Mouse (Mus musculus) cerebellum, postnatal 14 days (tissue): ENCODE results near the gene Dnttip1.

ENCODE experiments used
- DNase-seq, 2 experiments: peaks; one replicate each; pipeline ENCODE4 v3.0.0; 2021; ENCODE audit warnings: mixed read lengths in 2 of 2

Dnttip1 gene

GRCm38 (mm10) chr2:164754800-164755199 lies 9.0 kb downstream of the Dnttip1 start:
- no peak for DNase-seq

GRCm38 (mm10) chr2:164757841-164758240 lies 12.1 kb downstream of the Dnttip1 start:
- no peak for DNase-seq

DNA sequence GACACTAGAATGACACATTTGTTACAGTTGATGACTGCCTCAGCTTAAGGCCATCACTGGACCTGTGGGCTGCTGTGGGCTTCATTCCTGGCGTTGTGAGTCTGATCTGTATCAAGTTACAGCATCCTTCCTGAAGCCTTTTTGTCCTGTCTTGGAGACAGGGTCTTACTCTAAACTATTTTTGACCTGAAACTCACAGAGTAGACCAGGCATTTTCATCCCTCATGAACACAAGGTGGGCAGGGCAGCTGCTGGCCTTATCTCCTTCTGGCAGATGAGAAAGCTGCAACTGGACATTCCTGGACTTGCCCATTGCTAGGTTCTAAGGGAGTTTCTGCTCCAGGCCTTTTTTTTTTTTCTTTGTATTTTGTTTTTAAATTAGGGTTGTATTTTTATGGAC lies 12.9 kb downstream of the Dnttip1 start:
- no peak for DNase-seq

DNA sequence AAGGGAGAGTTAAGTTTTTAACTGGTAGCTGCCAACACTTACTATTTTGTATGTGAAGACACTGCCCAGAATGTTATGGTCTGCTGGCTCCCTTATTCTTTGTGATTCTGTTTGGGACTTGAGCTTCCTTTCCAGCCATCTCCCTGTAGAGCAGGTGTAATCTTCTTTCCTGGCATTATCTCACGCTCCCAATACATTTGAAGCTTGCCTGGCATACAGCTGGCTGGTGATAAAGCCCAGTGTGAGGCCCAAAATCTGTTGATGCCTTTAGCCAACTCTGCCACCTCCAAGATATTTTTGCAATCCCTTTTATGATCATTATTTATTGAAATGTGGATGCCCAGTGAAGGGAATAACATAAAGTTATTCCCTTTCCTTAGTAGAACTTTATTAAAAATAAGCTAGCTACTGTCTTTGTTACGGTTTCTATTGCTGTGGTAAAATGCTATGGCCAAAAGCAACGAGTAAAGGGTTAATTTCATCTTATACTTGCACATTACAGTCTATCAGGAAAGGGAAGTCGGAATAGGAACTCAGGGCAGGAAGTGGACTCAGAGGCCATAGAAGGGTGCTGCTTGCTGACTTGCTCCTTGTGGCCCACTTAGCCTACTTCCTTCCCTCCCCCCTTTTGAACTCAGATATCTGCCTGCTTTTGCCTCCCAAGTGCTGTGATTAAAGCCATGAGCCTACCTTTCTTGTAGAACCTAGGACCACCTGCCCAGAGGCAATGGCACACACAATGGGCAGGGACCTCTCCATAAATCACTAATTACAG lies 14.5 kb downstream of the Dnttip1 start:
- DNase-seq = no peak

DNA sequence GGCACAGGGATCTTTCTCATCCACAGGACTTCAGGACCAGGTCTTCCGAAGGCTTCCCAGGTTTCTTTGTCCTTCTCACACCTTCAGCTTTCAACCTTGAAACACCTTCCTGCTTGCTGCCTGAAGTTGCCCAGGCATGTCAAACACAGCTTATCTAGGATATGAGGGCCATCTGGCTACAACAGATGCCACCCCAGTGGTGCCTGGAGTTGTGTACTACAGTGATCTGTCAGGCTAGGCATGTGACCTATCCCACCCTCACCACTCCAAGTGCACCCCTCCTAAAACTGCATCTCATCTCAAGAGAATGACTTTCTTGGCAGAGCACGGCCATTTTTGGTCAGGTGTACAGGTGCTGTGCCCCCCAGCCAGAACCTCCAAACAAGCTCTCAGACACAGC lies 15.7 kb downstream of the Dnttip1 start:
- peak; percentile 38 to 41 for DNase-seq

GRCm38 (mm10) chr2:164761971-164762370 lies 16.2 kb downstream of the Dnttip1 start:
- no peak for DNase-seq

- DNase-seq = no peak
These were observed 16.8 kb downstream of the Dnttip1 start for GRCm38 (mm10) chr2:164762593-164762992.

GRCm38 (mm10) chr2:164765841-164766240 lies 20.1 kb downstream of the Dnttip1 start:
- no peak for DNase-seq

GRCm38 (mm10) chr2:164767812-164768540 lies 22.2 kb downstream of the Dnttip1 start:
- peak; percentile 73 to 75 for DNase-seq

DNA sequence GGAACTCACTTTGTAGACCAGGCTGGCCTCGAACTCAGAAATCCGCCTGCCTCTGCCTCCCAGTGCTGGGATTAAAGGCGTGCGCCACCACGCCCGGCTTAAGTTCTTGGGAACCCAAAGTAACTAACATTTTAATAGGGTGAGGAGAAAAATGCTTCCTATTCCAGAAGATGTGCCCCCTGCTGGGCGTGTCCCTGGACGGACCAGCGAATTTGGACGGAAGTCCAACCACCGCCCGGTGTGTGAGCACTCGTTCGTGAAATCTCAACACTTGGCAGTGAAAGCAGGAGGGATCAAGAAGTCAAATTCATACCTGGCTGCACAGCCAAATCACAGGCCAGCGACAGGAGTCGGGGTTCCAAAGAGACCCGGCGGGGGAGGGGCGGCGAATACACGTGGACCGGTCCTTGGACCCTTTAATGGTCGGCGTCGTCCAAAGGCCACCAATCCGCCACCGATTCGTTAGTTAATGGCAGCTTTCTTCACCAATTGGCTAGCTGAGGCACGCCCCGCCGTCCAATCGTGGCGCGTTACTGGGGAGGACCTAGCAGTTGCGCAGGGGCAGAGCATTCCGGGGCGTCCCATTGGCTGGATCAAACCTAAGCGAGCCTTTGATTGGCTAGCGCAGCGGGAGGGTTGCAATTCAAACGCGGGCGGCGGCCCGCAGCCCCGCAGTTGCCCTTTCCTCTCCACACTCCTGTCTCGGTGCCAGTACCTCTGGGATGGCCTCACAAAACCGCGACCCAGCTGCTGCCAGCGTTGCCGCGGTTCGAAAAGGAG lies 23.7 kb downstream of the Dnttip1 start, which contains the start of gene Ube2c:
Ube2c (plus strand) TSS at position 641 of the 780 bp plus-strand sequence.
- peak; percentile 99 for DNase-seq

DNA sequence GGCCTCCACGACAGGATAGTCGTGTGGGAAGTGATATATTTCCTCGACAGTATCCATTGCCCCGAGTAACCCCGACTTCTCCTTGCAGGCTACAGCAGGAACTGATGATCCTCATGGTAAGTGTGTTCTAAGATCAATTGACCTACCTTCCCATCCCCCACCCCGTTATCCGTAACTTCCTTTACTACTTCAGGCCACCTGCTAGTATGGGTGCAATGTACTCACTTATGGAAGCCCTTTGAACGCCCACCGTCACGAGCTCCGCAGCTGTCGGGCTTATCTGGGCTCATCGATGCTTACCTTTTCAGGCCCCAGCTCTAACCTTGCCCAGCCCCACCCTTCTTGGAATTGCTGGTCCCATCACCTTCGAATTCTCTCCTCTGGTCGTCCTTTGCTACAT lies 24.5 kb downstream of the Dnttip1 start:
- no peak for DNase-seq

- DNase-seq = no peak
These were observed 25.3 kb downstream of the Dnttip1 start for GRCm38 (mm10) chr2:164771123-164771522.

DNA sequence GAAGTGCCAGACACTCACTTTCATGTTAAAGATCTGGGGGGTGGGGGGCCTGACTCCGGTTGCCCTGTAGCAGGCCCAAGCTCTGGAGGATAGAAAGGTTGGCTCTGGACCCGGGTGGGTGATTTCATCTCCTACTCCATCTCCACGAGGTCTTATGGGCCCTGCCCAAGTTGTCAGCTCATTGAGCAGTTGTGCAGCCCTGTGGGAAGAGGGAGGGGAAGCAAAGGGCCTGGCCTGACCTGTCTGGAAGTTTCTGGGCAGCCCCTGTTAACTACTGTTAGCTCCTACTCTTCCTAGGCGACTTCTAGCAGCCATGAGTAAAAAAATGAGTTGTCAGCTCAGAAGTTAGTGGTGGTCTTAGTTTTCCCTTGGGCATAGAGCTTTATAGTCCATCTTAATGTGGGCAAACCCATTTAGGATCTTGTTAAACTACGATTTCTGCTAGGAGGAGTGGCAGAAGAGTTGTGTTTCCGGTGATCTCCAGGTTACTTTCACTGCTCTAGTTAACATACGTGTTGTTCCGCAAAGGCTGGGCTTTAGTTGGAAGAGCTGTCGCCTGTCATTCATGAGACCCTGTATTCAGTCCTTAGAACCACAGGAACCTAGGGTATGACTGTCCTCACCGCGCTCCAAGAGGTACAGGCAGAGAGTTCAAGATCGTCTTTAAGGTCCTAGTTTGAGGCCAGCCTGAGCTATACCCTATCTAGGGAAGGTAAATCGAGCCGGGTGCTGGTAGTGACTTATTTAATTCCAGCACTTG lies 27.6 kb downstream of the Dnttip1 start:
- no peak for DNase-seq

- no peak for DNase-seq
These were observed 28.2 kb downstream of the Dnttip1 start for GRCm38 (mm10) chr2:164773989-164774364.

GRCm38 (mm10) chr2:164776130-164776529 lies 30.3 kb downstream of the Dnttip1 start:
- no peak for DNase-seq

GRCm38 (mm10) chr2:164776801-164777200 lies 31.0 kb downstream of the Dnttip1 start:
- no peak for DNase-seq

GRCm38 (mm10) chr2:164777246-164778014 lies 31.6 kb downstream of the Dnttip1 start:
- DNase-seq = no peak

DNA sequence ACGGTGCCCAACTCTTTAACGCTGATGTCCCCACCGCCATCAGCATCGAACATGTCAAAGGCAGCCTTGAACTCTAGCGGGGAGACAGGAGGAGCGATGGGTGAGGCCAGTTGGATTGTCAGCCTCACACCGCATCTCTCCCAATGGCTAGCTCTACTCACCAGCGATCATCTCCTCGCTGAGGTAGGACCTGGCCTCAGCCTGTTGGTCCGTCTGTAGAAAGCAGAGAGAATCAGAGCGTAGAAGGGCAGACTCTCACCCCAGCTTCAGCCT lies 32.2 kb downstream of the Dnttip1 start:
- no peak for DNase-seq

DNA sequence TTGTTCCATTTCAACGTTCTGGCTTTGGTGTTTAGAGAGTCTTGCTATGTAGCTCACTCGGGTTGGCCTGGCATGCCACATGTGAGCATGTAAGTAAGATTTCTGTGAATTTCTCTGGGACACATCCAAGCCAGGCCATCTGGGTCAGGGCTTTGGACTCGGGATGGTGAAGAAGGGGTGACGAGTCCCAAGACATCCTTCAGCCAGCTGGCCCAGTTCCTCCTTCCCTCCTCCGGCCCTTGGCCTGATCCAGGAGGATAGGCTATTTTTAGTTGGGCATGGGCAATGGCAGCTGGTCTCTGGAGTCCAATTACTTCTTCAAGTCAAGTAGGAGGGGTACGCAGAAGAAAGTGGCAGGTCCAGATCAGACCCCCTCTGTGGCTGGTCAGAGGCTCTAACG lies 33.0 kb downstream of the Dnttip1 start:
- DNase-seq = peak; percentile 55 to 65

DNA sequence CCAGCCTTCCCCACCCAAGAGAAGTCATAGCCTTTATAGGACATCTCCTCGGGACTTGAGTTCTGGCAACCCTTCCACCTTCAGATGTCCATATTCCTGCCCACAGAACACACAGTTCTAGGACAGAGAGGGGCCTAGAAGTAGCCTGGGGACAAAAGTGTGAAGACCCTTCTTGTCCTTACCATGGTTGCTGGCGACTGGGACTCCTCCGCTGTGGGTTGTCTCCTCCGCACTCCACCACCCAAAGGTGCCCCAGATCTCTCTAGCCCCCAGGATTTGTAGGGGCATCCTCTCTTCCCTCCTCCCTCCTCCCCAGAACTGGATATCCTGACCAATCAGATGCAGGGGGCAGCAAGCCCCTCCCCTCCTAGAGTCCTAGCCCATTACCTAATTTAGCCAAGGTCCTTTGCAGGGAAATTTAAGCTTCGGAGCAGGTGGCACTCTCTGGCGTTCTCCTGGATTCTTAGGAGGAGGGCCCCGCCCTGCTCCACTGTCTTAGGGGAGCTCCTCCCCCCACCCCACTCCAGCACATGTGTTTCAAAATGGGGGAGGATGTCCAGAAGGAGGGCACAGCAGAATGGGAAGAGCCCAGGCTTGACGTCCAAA lies 33.8 kb downstream of the Dnttip1 start, which contains the start of gene Tnnc2:
Tnnc2 (minus strand) TSS at position 487 of the 606 bp plus-strand sequence.
- no peak for DNase-seq

GRCm38 (mm10) chr2:164781876-164782275 lies 36.1 kb downstream of the Dnttip1 start:
- no peak for DNase-seq
